Mouse (Mus musculus) embryonic facial prominence, embryonic 11.5 days (tissue): ENCODE measurements at regions not wholly inside any gene's neighbourhood (a gene's known extent, or its start where the extent isn't known, plus 50 kb on each side); places are given as distances from the start of the nearest gene placed in this dataset.
"Not testable (repeated sequence)": the region's sequence is repeated elsewhere in the genome, so short reads cannot be mapped to it uniquely, and the experiment has no call there.

Experiments
- ATAC-seq: fragments of 200-750 bp; cut with Nextera tagmentation; replicated peaks from 2 replicates; pipeline ENCODE4 v1.8.0; 2017; ENCODE audit warnings: low read depth; ENCODE audit not compliant: insufficient number of reproducible peaks, low FRiP score, low TSS enrichment
- DNase-seq: peaks from one replicate; pipeline ENCODE4 v3.0.0-alpha.2; 2015; ENCODE audit warnings: low spot score
- H3K27ac ChIP-seq: fragments of 300-500 bp; sonication (generic); replicated peaks from 2 replicates; pipeline ENCODE4 v1.5.1; 2014; ENCODE audit warnings: mild to moderate bottlenecking, low read depth, low read length, control low read depth
- H3K27me3 ChIP-seq: fragments of 300-500 bp; sonication (generic); 2 replicates; pipeline ENCODE4 v1.6.1; 2014; ENCODE audit warnings: mild to moderate bottlenecking, low read length, moderate library complexity, mixed read lengths; ENCODE audit not compliant: control insufficient read depth, insufficient read depth
- H3K36me3 ChIP-seq: fragments of 300-500 bp; sonication (generic); replicated peaks from 2 replicates; pipeline ENCODE4 v1.6.1; 2014; ENCODE audit warnings: low read depth, mild to moderate bottlenecking, low read length, moderate library complexity, mixed read lengths; ENCODE audit not compliant: control insufficient read depth, insufficient read depth
- H3K4me1 ChIP-seq: fragments of 300-500 bp; sonication (generic); 2 replicates; pipeline ENCODE4 v1.6.1; 2014; ENCODE audit warnings: low read length, mixed read lengths; ENCODE audit not compliant: control insufficient read depth, insufficient read depth
- H3K4me2 ChIP-seq: fragments of 300-500 bp; sonication (generic); 2 replicates; pipeline ENCODE4 v1.6.1; 2014; ENCODE audit warnings: low read depth, mild to moderate bottlenecking, control low read depth, low read length, moderate library complexity
- H3K4me3 ChIP-seq: fragments of 300-500 bp; sonication (generic); 2 replicates; pipeline ENCODE4 v1.5.1; 2014; ENCODE audit warnings: low read depth, low read length, control low read depth
- H3K9ac ChIP-seq: fragments of 300-500 bp; sonication (generic); replicated peaks from 2 replicates; pipeline ENCODE4 v1.6.1; 2014; ENCODE audit warnings: mild to moderate bottlenecking, control low read depth, low read length
- H3K9me3 ChIP-seq: fragments of 300-500 bp; sonication (generic); replicated peaks from 2 replicates; pipeline ENCODE4 v1.6.1; 2016; ENCODE audit warnings: mild to moderate bottlenecking, low read length, inconsistent platforms, mixed read lengths; ENCODE audit not compliant: control insufficient read depth
- whole genome bisulfite sequencing: fragments of 180-500 bp; shearing (Covaris S2); extraction: QIAGEN DNeasy Blood & Tissue Kit; methylation state at CpG from one replicate; pipeline ENCODE4 v1.1.7; 2014; 5-methylcytosine and 5-hydroxymethylcytosine counted together

GRCm38 (mm10) chr4:4450104-4450503 is 343.1 kb downstream of the Impad1 start:
- Histone ChIP-seq H3K27ac (no peak overlapping the region), H3K4me1 (no peaks in the 10 kb centered on the region), H3K4me3 (no peak overlapping the region), H3K36me3 (no peaks in the 10 kb centered on the region), H3K9me3 (no peaks in the 10 kb centered on the region), H3K27me3 (no peaks in the 10 kb centered on the region), H3K4me2 (no peak overlapping the region), H3K9ac (no peak overlapping the region)
- ATAC-seq (no peak), DNase-seq (no peak)
- WGBS, result 96% methylated on average over 1 of the region's 1 CpGs

GRCm38 (mm10) chr4:4442650-4443049 is 350.5 kb downstream of the Impad1 start:
- no peaks in the 10 kb centered on the region for H3K27me3 ChIP-seq
- no peak overlapping the region for H3K27ac ChIP-seq
- no peaks in the 10 kb centered on the region for H3K4me1 ChIP-seq
- DNase-seq (no peak), ATAC-seq (no peak)
- H3K36me3 ChIP-seq, result no peaks in the 10 kb centered on the region
- whole genome bisulfite sequencing, result 80% methylated on average over 2 of the region's 2 CpGs
- H3K4me2 ChIP-seq, result no peak overlapping the region
- H3K9me3 ChIP-seq, result no peaks in the 10 kb centered on the region
- no peak overlapping the region for H3K4me3 ChIP-seq
- no peak overlapping the region for H3K9ac ChIP-seq

DNA sequence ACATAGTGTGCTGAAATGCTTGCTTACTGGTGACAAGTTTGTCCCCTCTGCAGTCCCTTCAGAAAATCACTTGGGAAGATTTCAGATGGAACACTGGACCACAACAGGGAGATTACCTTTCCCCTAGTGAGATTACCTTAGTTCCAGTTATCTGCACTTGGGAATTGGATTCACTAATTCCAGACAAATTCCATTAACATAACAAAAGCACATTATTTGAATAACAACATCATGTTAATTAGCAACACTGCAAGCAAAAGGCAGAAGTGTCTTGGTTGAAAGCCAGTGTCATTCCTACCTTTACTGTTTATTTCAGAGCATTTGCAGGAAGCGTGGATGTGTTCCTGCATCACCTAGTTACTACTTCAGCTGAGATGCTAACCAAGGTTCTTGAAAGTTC is 355.6 kb downstream of the Impad1 start:
- Histone ChIP-seq H3K9me3 (no peaks in the 10 kb centered on the region), H3K9ac (no peak overlapping the region), H3K27ac (no peak overlapping the region), H3K4me1 (no peaks in the 10 kb centered on the region), H3K4me3 (no peak overlapping the region), H3K27me3 (no peaks in the 10 kb centered on the region), H3K36me3 (no peaks in the 10 kb centered on the region), H3K4me2 (no peak overlapping the region)
- 83% methylated on average over 1 of the region's 1 CpGs for WGBS
- DNase-seq, result no peak
- no peak for ATAC-seq

DNA sequence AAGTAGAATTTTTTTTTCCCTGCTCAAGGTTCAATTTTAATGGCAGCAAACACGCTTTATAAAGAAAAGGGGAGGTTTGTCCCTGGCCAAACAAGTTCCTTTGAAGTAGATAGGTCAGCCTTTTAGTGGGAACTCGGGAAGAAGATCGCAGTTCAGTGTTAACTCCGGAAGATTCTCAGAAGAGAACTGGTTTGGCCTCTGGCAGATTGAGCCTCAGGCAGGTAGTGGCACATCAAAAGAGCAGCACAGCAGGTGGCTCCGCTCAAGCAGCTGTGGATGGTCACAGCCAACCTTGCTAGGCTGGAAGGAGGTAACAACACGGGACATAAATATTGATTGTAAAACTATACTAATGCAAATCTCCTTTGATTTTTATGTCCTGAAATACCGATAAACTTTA is 347.2 kb upstream of the Sdr16c6 start:
- H3K36me3 ChIP-seq, H3K27ac ChIP-seq, ATAC-seq, H3K27me3 ChIP-seq, H3K4me3 ChIP-seq, H3K4me1 ChIP-seq, H3K9ac ChIP-seq, H3K9me3 ChIP-seq, H3K4me2 ChIP-seq, DNase-seq: not testable (repeated sequence)
- WGBS, result 29% methylated on average over 7 of the region's 7 CpGs

GRCm38 (mm10) chr4:4403812-4404211 is 326.5 kb upstream of the Sdr16c6 start:
- Histone ChIP-seq H3K9ac (no peak overlapping the region), H3K9me3 (no peaks in the 10 kb centered on the region), H3K27ac (no peak overlapping the region), H3K4me1 (no peaks in the 10 kb centered on the region), H3K4me2 (no peak overlapping the region), H3K4me3 (no peak overlapping the region), H3K27me3 (no peaks in the 10 kb centered on the region), H3K36me3 (no peaks in the 10 kb centered on the region)
- DNase-seq (no peak), ATAC-seq (no peak)
- 75% methylated on average over 2 of the region's 2 CpGs for WGBS

DNA sequence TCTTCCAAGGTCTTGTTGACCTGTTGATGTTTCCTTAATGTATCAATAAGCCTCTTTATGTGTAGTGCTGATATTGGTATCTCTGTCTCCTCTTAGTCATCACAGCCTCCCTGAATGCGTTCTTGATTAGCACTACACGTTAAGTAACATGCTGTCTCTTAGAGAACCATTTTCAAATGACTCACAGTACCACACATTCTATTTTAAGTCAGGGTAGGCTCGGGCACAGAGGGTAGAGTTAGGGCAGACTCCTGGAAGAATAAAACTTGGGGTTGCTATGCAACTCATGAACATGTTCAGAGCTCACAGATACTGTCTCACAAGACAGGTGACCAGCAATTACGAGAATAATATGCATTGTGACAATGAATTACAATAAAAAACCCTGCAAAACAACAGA is 320.1 kb upstream of the Sdr16c6 start:
- WGBS, result 82% methylated on average over 4 of the region's 4 CpGs
- H3K4me3 ChIP-seq, result no peak overlapping the region
- no peak overlapping the region for H3K9ac ChIP-seq
- no peaks in the 10 kb centered on the region for H3K27me3 ChIP-seq
- H3K9me3 ChIP-seq, result no peaks in the 10 kb centered on the region
- H3K36me3 ChIP-seq, result no peaks in the 10 kb centered on the region
- no peaks in the 10 kb centered on the region for H3K4me1 ChIP-seq
- ATAC-seq, result no peak
- no peak overlapping the region for H3K27ac ChIP-seq
- no peak for DNase-seq
- no peak overlapping the region for H3K4me2 ChIP-seq

GRCm38 (mm10) chr4:4380024-4380590 is 302.8 kb upstream of the Sdr16c6 start:
- DNase-seq, result no peak
- ATAC-seq, result no peak

GRCm38 (mm10) chr4:4335216-4335615 is 257.9 kb upstream of the Sdr16c6 start:
- DNase-seq, result peak; percentile 44
- no peaks in the 10 kb centered on the region for H3K36me3 ChIP-seq

More at GRCm38 (mm10) chr4:4380024-4380590, 302.8 kb upstream of the Sdr16c6 start:
- no peak overlapping the region for H3K9ac ChIP-seq
- H3K9me3 ChIP-seq, result no peaks in the 10 kb centered on the region
- no peak overlapping the region for H3K4me3 ChIP-seq
- H3K27me3 ChIP-seq, result no peaks in the 10 kb centered on the region
- 83% methylated on average over 3 of the region's 3 CpGs for WGBS
- no peaks in the 10 kb centered on the region for H3K4me1 ChIP-seq
- H3K4me2 ChIP-seq, result no peak overlapping the region
- H3K36me3 ChIP-seq, result no peaks in the 10 kb centered on the region
- no peak overlapping the region for H3K27ac ChIP-seq

More at GRCm38 (mm10) chr4:4335216-4335615, 257.9 kb upstream of the Sdr16c6 start:
- no peak overlapping the region for H3K27ac ChIP-seq
- no peaks in the 10 kb centered on the region for H3K27me3 ChIP-seq
- 43% methylated on average over 2 of the region's 2 CpGs for WGBS
- no peak overlapping the region for H3K4me2 ChIP-seq
- ATAC-seq, result no peak
- H3K9me3 ChIP-seq, result no peaks in the 10 kb centered on the region
- H3K4me1 ChIP-seq, result no peaks in the 10 kb centered on the region
- H3K9ac ChIP-seq, result no peak overlapping the region
- no peak overlapping the region for H3K4me3 ChIP-seq
